Comparison of ENCODE assay signal across 9 mouse cellular contexts in genomic region chr8:85119052-85119981, GRCm38 (mm10). TPM values are rescaled to one million over a fixed set of nuclear protein-coding genes. Genes with fewer than 3 reads are reported as not detected.
DNase-seq lines count a peak whose midpoint lies in the region; ATAC-seq and TF ChIP-seq lines count a peak whose summit lies in the region.
"Had no signal": no experiment of that assay in that cellular context is flagged by ENCODE, and none has a peak within 500 bp of the region (broad histone marks: within the 10 kb centered on the region; RNA-seq: fewer than 3 reads in every experiment).

No protein-coding gene starts in this region.

- peak overlapping the region; percentile 83 for H3K4me3 ChIP-seq in ES-Bruce4 (ENCODE audit: low read depth, low read length)
- H3K4me3 ChIP-seq in forebrain, embryonic 14.5 days (ENCODE audit: low read depth, low read length), result peak overlapping the region; percentile 62
- H3K4me3 ChIP-seq in liver, embryonic 14.5 days (ENCODE audit: insufficient read depth in 1 of 2, low read depth in 2 of 2, low read length in 2 of 2), result peak overlapping the region; percentile 51 to 59
- peak overlapping the region; percentile 59 for H3K4me3 ChIP-seq in neural tube, embryonic 13.5 days

- intact Hi-C loops in heart, postnatal 10 days (cut with DNase I), result no loop called here

- no peaks in the 10 kb centered on the region for H3K9me3 ChIP-seq in ES-Bruce4 (replicated peaks; ENCODE audit: control insufficient read depth, insufficient read depth, low read length, poor library complexity, severe bottlenecking)
- no peaks in the 10 kb centered on the region for H3K9me3 ChIP-seq in forebrain, embryonic 14.5 days (replicated peaks; ENCODE audit: control insufficient read depth, low read length)
- no peaks in the 10 kb centered on the region for H3K9me3 ChIP-seq in liver, embryonic 14.5 days (ENCODE audit: control insufficient read depth, low read length)
- no peaks in the 10 kb centered on the region for H3K9me3 ChIP-seq in neural tube, embryonic 13.5 days

- H3K36me3 ChIP-seq in ES-Bruce4 (ENCODE audit: control insufficient read depth, insufficient read depth, low read length, poor library complexity, severe bottlenecking), result no peaks in the 10 kb centered on the region
- no peaks in the 10 kb centered on the region for H3K36me3 ChIP-seq in forebrain, embryonic 14.5 days (ENCODE audit: control insufficient read depth, insufficient read depth, low read length)
- H3K36me3 ChIP-seq in liver, embryonic 14.5 days (replicated peaks; ENCODE audit: control insufficient read depth, insufficient read depth, low read depth), result no peaks in the 10 kb centered on the region
- H3K36me3 ChIP-seq in neural tube, embryonic 13.5 days, result no peaks in the 10 kb centered on the region

- TF ChIP-seq CTCF in ES-Bruce4 (IDR thresholded peaks at IDR 0.05; ENCODE audit: low read depth, low read length), result no peak
- TF ChIP-seq CTCF in liver, embryonic 14.5 days (IDR thresholded peaks at IDR 0.05; ENCODE audit: low read depth), result peak; percentile 16; the same call in 1 of the 2 replicates

- 0 out of 2 replicates have a peak, but pooled peaks cover 2% of the 10 kb centered on the region for H3K27me3 ChIP-seq in ES-Bruce4 (ENCODE audit: control insufficient read depth, insufficient read depth, low read length, poor library complexity, severe bottlenecking)
- no peaks in the 10 kb centered on the region for H3K27me3 ChIP-seq in forebrain, embryonic 14.5 days (replicated peaks; ENCODE audit: control insufficient read depth, insufficient read depth, low read length)
- no peaks in the 10 kb centered on the region; the same call in none of the 2 replicates for H3K27me3 ChIP-seq in liver, embryonic 14.5 days (ENCODE audit: control insufficient read depth, insufficient read depth, low read length)
- H3K27me3 ChIP-seq in neural tube, embryonic 13.5 days, result no peaks in the 10 kb centered on the region

- no peak overlapping the region for H3K27ac ChIP-seq in ES-Bruce4 (ENCODE audit: insufficient read depth, low read length)
- 0 out of 2 replicates have a peak overlapping the region, but pooled peaks have one; percentile 23 for H3K27ac ChIP-seq in forebrain, embryonic 14.5 days (ENCODE audit: low read depth, low read length)
- no peak overlapping the region for H3K27ac ChIP-seq in liver, embryonic 14.5 days
- peak overlapping the region; percentile 68 for H3K27ac ChIP-seq in neural tube, embryonic 13.5 days (replicated peaks)

- no peaks in the 10 kb centered on the region for H3K4me1 ChIP-seq in ES-Bruce4 (ENCODE audit: control insufficient read depth, insufficient read depth, low read length)
- no peaks in the 10 kb centered on the region for H3K4me1 ChIP-seq in forebrain, embryonic 14.5 days (ENCODE audit: control insufficient read depth, insufficient read depth, low read length)
- 0 out of 4 replicates have a peak, but pooled peaks cover 0 to 3% of the 10 kb centered on the region in 2 experiments for H3K4me1 ChIP-seq in liver, embryonic 14.5 days (replicated peaks; ENCODE audit: control insufficient read depth in 2 of 2, insufficient read depth in 2 of 2, low read length in 1 of 2)
- H3K4me1 ChIP-seq in neural tube, embryonic 13.5 days (replicated peaks), result peaks cover 10% of the 10 kb centered on the region; the same call in 1 of the 2 replicates

- TF ChIP-seq EP300 in ES-Bruce4 (IDR thresholded peaks at IDR 0.05; ENCODE audit: insufficient read depth, low read depth, low read length), result no peak
- no peak for TF ChIP-seq EP300 in liver, embryonic 14.5 days (IDR thresholded peaks at IDR 0.05; ENCODE audit: low read depth)

- H3K4me2 ChIP-seq in forebrain, embryonic 14.5 days (ENCODE audit: low read length), result peak overlapping the region; percentile 80
- peak overlapping the region; percentile 50 for H3K4me2 ChIP-seq in liver, embryonic 14.5 days (ENCODE audit: low read depth)
- peak overlapping the region; percentile 66 for H3K4me2 ChIP-seq in neural tube, embryonic 13.5 days

- peak overlapping the region; percentile 69 for H3K9ac ChIP-seq in ES-Bruce4 (ENCODE audit: low read depth, poor library complexity, severe bottlenecking)
- peak overlapping the region; percentile 78 for H3K9ac ChIP-seq in forebrain, embryonic 14.5 days (ENCODE audit: low read length)
- H3K9ac ChIP-seq in liver, embryonic 14.5 days (replicated peaks), result peak overlapping the region; percentile 40; the same call in 1 of the 2 replicates
- H3K9ac ChIP-seq in neural tube, embryonic 13.5 days, result peak overlapping the region; percentile 73

- TF ChIP-seq POLR2A in ES-Bruce4 (IDR thresholded peaks at IDR 0.05; ENCODE audit: insufficient read depth, low read length), result peak; percentile 61

- DNase-seq in forebrain, embryonic 14.5 days (ENCODE audit: low spot score), result peak; percentile 91
- DNase-seq in heart, postnatal 10 days, result peak; percentile 78 to 86
- DNase-seq in kidney, postnatal 4 days, result peak; percentile 93 to 94
- DNase-seq in liver, embryonic 14.5 days (ENCODE audit: low read depth in 3 of 3, low spot score in 3 of 3), result peak in 1 of 3 experiments; percentile 30
- DNase-seq in thymus, postnatal 0 days (ENCODE audit: low spot score), result peak; percentile 23

- WGBS in forebrain, embryonic 14.5 days, result 6% methylated on average over 37 of the region's 37 CpGs
- whole genome bisulfite sequencing in liver, embryonic 14.5 days (ENCODE audit: insufficient replicate concordance), result 10% methylated on average over 37 of the region's 37 CpGs
- 7% methylated on average over 37 of the region's 37 CpGs for WGBS in neural tube, embryonic 13.5 days

- peak; percentile 96 for ATAC-seq in cerebellum, adult (ENCODE audit: insufficient number of reproducible peaks, low FRiP score, low TSS enrichment)
- peak; percentile 86 for ATAC-seq in forebrain, embryonic 14.5 days
- peak; percentile 35; the same call in 1 of the 2 replicates for ATAC-seq in liver, embryonic 14.5 days (ENCODE audit: insufficient read depth)
- peak; percentile 86 for ATAC-seq in neural tube, embryonic 13.5 days (ENCODE audit: low read depth)

RNA-seq across cellular contexts. Expression of gene Zfp791, which starts 3.6 kb away (rescaled TPM):
- 2.0 and 2.2 TPM in 2 replicates for polyA plus RNA-seq in ES-Bruce4 (2011; ENCODE audit: insufficient read depth, insufficient read length, low read depth, missing spikeins)
- polyA plus RNA-seq in forebrain, embryonic 14.5 days (2014; fragmentation: Nextera tagmentation; extraction: Ambion mirVana), result 1.7 and 2.7 TPM in 2 replicates
- total RNA-seq in heart, postnatal 10 days (2021), result 1 to 10 TPM; 2.5 to 2.8 TPM
- polyA plus RNA-seq in liver, embryonic 14.5 days (2012; rRNA removed), result 0.64 and 0.87 TPM in 2 replicates
- polyA plus RNA-seq in liver, embryonic 14.5 days (2014; fragmentation: Nextera tagmentation; extraction: Ambion mirVana), result 0.44 and 0.63 TPM in 2 replicates
- polyA plus RNA-seq in neural tube, embryonic 13.5 days (2015; fragmentation: Nextera tagmentation; extraction: Ambion mirVana), result 2.3 and 2.9 TPM in 2 replicates
- polyA plus RNA-seq in thymus, postnatal 0 days (2015; fragmentation: Nextera tagmentation; extraction: Ambion mirVana), result 0.50 and 0.53 TPM in 2 replicates

RNA-seq across cellular contexts. Expression of gene Cks1brt, which starts 32.4 kb away (rescaled TPM):
- polyA plus RNA-seq in ES-Bruce4 (2011; ENCODE audit: insufficient read depth, insufficient read length, low read depth, missing spikeins), result 1.3 and 1.5 TPM in 2 replicates
- polyA plus RNA-seq in forebrain, embryonic 14.5 days (2014; fragmentation: Nextera tagmentation; extraction: Ambion mirVana), result not detected in 2 replicates
- not detected for total RNA-seq in heart, postnatal 10 days (2021)
- not detected in 2 replicates for polyA plus RNA-seq in liver, embryonic 14.5 days (2012; rRNA removed)
- not detected in 2 replicates for polyA plus RNA-seq in liver, embryonic 14.5 days (2014; fragmentation: Nextera tagmentation; extraction: Ambion mirVana)
- polyA plus RNA-seq in neural tube, embryonic 13.5 days (2015; fragmentation: Nextera tagmentation; extraction: Ambion mirVana), result not detected in 2 replicates
- 0.05 TPM in 1 of 2 replicates, not detected in the other for polyA plus RNA-seq in thymus, postnatal 0 days (2015; fragmentation: Nextera tagmentation; extraction: Ambion mirVana)
- total RNA-seq: gastrocnemius, postnatal 4 days had no signal

RNA-seq across cellular contexts. Expression of gene Man2b1, which starts 36.2 kb away (rescaled TPM):
- 36.0 and 42.2 TPM in 2 replicates for polyA plus RNA-seq in ES-Bruce4 (2011; ENCODE audit: insufficient read depth, insufficient read length, low read depth, missing spikeins)
- polyA plus RNA-seq in forebrain, embryonic 14.5 days (2014; fragmentation: Nextera tagmentation; extraction: Ambion mirVana), result 10.8 and 14.5 TPM in 2 replicates
- total RNA-seq in heart, postnatal 10 days (2021), result 10 to 100 TPM; 32.5 to 34.6 TPM
- 15.2 and 19.5 TPM in 2 replicates for polyA plus RNA-seq in liver, embryonic 14.5 days (2012; rRNA removed)
- polyA plus RNA-seq in liver, embryonic 14.5 days (2014; fragmentation: Nextera tagmentation; extraction: Ambion mirVana), result 17.2 and 20.6 TPM in 2 replicates
- polyA plus RNA-seq in neural tube, embryonic 13.5 days (2015; fragmentation: Nextera tagmentation; extraction: Ambion mirVana), result 18.7 and 19.2 TPM in 2 replicates
- polyA plus RNA-seq in thymus, postnatal 0 days (2015; fragmentation: Nextera tagmentation; extraction: Ambion mirVana), result 64.0 and 68.4 TPM in 2 replicates

RNA-seq across cellular contexts. Expression of gene Wdr83, which starts 38.2 kb away (rescaled TPM):
- 16.5 and 16.8 TPM in 2 replicates for polyA plus RNA-seq in ES-Bruce4 (2011; ENCODE audit: insufficient read depth, insufficient read length, low read depth, missing spikeins)
- polyA plus RNA-seq in forebrain, embryonic 14.5 days (2014; fragmentation: Nextera tagmentation; extraction: Ambion mirVana), result 49.7 and 50.1 TPM in 2 replicates
- 10 to 100 TPM; 27.4 to 27.7 TPM for total RNA-seq in heart, postnatal 10 days (2021)
- 21.2 and 26.0 TPM in 2 replicates for polyA plus RNA-seq in liver, embryonic 14.5 days (2012; rRNA removed)
- polyA plus RNA-seq in liver, embryonic 14.5 days (2014; fragmentation: Nextera tagmentation; extraction: Ambion mirVana), result 20.1 and 24.4 TPM in 2 replicates
- polyA plus RNA-seq in neural tube, embryonic 13.5 days (2015; fragmentation: Nextera tagmentation; extraction: Ambion mirVana), result 56.5 and 58.6 TPM in 2 replicates
- polyA plus RNA-seq in thymus, postnatal 0 days (2015; fragmentation: Nextera tagmentation; extraction: Ambion mirVana), result 53.4 and 54.2 TPM in 2 replicates

RNA-seq across cellular contexts. Expression of gene Wdr83os, which starts 38.8 kb away (rescaled TPM):
- polyA plus RNA-seq in ES-Bruce4 (2011; ENCODE audit: insufficient read depth, insufficient read length, low read depth, missing spikeins), result 82.5 and 105 TPM in 2 replicates
- polyA plus RNA-seq in forebrain, embryonic 14.5 days (2014; fragmentation: Nextera tagmentation; extraction: Ambion mirVana), result 147 and 170 TPM in 2 replicates
- total RNA-seq in heart, postnatal 10 days (2021), result 10 to 100 TPM; 48.5 to 51.6 TPM
- polyA plus RNA-seq in liver, embryonic 14.5 days (2012; rRNA removed), result 40.6 and 51.8 TPM in 2 replicates
- polyA plus RNA-seq in liver, embryonic 14.5 days (2014; fragmentation: Nextera tagmentation; extraction: Ambion mirVana), result 61.8 and 71.5 TPM in 2 replicates
- 117 and 118 TPM in 2 replicates for polyA plus RNA-seq in neural tube, embryonic 13.5 days (2015; fragmentation: Nextera tagmentation; extraction: Ambion mirVana)
- polyA plus RNA-seq in thymus, postnatal 0 days (2015; fragmentation: Nextera tagmentation; extraction: Ambion mirVana), result 142 and 149 TPM in 2 replicates

Comparison
In these comparisons a context has a peak if more than half of its experiments do, and no peak if none do; other contexts are left out.
1. H3K27ac ChIP-seq: peak in forebrain, embryonic 14.5 days (single experiment) and neural tube, embryonic 13.5 days (single experiment); none in ES-Bruce4 (single experiment) and liver, embryonic 14.5 days (single experiment).
2. ATAC-seq: peak in every context shown above with its lines; median percentile 96 in cerebellum, adult; 86 in forebrain, embryonic 14.5 days; 86 in neural tube, embryonic 13.5 days; 35 in liver, embryonic 14.5 days.
3. Peak in every context shown above with its lines, with median percentiles within 50 percentile points of each other: H3K4me3 ChIP-seq, H3K9ac ChIP-seq and H3K4me2 ChIP-seq.